Mouse (Mus musculus) bone marrow, adult 2 months (tissue): ENCODE results near the gene U2surp.

Source experiments
- CTCF ChIP-seq: fragments of 200-500 bp; IDR thresholded peaks from 2 replicates; pipeline ENCODE4 v1.5.1; 2011; ENCODE audit warnings: low read length, control low read depth; ENCODE audit not compliant: control insufficient read depth, insufficient read depth
- POLR2A ChIP-seq: fragments of 200-500 bp; IDR thresholded peaks from 2 replicates; pipeline ENCODE4 v1.6.1; 2011; ENCODE audit warnings: low read depth, mild to moderate bottlenecking, control low read depth, low read length, borderline replicate concordance; ENCODE audit not compliant: control insufficient read depth

DNA sequence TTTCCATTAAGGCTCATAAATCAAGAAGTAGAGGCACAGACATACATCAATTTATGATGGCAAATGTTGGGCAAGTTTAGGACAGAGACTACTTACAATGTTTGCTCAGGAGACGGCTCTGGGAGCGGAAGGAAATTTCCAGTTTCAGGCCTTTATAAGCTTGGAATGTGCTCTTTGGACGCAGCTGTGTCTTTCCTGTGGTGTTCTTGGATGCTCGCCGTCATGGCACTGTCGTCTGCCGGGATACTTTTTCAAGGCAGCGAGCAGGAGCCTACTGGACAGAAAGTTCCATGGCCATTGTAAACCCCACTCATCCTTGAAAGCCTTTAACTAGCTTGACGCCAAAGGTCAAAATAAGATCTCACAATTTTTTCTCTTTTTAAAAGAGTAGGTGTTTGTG is 73.9 kb downstream of the U2surp start:
- no peak for TF ChIP-seq POLR2A
- TF ChIP-seq CTCF: no peak
